Mouse (Mus musculus): ENCODE results near the gene Paip2b. TPM values are rescaled to one million over a fixed set of nuclear protein-coding genes. Genes with fewer than 3 reads are reported as not detected.

The Paip2b gene
- polyA plus RNA-seq (2015; fragmentation: Nextera tagmentation; extraction: Ambion mirVana), result 2.9 and 3.7 TPM in 2 replicates

- peak within 1 kb of the TSS; percentile 59 for H3K4me3 ChIP-seq (ENCODE audit: low read depth, low read length)
- peaks cover 9% of the 10 kb centered on the region for H3K4me1 ChIP-seq (ENCODE audit: insufficient read depth)
- DNase-seq (peak; percentile 97), ATAC-seq (peak; percentile 97)
- 0 out of 2 replicates have a peak, but pooled peaks cover 2% of the 10 kb centered on the region for H3K36me3 ChIP-seq (replicated peaks; ENCODE audit: insufficient read depth, low read length)
- H3K9me3 ChIP-seq (ENCODE audit: low read length), result no peaks in the 10 kb centered on the region
- peak; percentile 84 for TF ChIP-seq EP300 (IDR thresholded peaks at IDR 0.05; ENCODE audit: low read depth)
- peak; percentile 44 for TF ChIP-seq CTCF (IDR thresholded peaks at IDR 0.05; ENCODE audit: low read depth)
- peak within 1 kb of the TSS; percentile 72 for H3K9ac ChIP-seq (replicated peaks)
- WGBS (ENCODE audit: insufficient replicate concordance), result under 1% methylated on average over 31 of the region's 37 CpGs
- peak within 1 kb of the TSS; percentile 86 for H3K27ac ChIP-seq (ENCODE audit: low read depth)
- peak within 1 kb of the TSS; percentile 90 for H3K4me2 ChIP-seq (ENCODE audit: low read depth, low read length)
- no peaks in the 10 kb centered on the region for H3K27me3 ChIP-seq (ENCODE audit: insufficient read depth, low read length)
Measured at GRCm38 (mm10) chr6:83831606-83832123, at the start of gene Paip2b. Gene Paip2b, minus strand, starts transcription at chr6:83831741.

DNA sequence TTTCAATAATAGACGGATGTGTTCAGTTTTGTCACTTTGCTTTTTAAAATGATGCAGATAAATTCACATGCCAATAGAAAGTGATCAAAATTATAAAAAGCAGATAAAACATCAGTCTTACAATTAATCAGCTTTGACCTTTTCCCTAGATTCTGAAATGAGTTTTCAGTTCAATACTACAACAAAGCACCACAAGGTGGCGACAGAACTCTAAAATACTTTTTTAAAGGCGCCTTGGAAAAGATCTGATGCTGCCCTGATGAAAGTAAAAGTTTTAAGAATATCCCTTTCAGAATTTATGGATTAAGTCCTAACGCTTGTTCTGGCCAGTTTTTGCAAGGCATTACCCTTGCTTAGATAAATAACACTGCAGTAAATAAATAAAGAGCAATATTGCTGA lies 48.3 kb upstream of the Paip2b start:
- no peaks in the 10 kb centered on the region for H3K36me3 ChIP-seq (replicated peaks; ENCODE audit: insufficient read depth, low read length)
- H3K4me3 ChIP-seq (ENCODE audit: low read depth, low read length), result no peak overlapping the region
- 5% methylated on average over 4 of the region's 4 CpGs for WGBS (ENCODE audit: insufficient replicate concordance)
- no peaks in the 10 kb centered on the region for H3K9me3 ChIP-seq (ENCODE audit: low read length)
- H3K4me2 ChIP-seq (ENCODE audit: low read depth, low read length), result no peak overlapping the region
- H3K9ac ChIP-seq (replicated peaks), result no peak overlapping the region
- H3K4me1 ChIP-seq (ENCODE audit: insufficient read depth), result no peaks in the 10 kb centered on the region
- peak; percentile 70 for TF ChIP-seq CTCF (IDR thresholded peaks at IDR 0.05; ENCODE audit: low read depth)
- no peak for TF ChIP-seq EP300 (IDR thresholded peaks at IDR 0.05; ENCODE audit: low read depth)
- no peaks in the 10 kb centered on the region for H3K27me3 ChIP-seq (ENCODE audit: insufficient read depth, low read length)
- ATAC-seq (no peak), DNase-seq (peak; percentile 33)
- H3K27ac ChIP-seq (ENCODE audit: low read depth), result no peak overlapping the region

DNA sequence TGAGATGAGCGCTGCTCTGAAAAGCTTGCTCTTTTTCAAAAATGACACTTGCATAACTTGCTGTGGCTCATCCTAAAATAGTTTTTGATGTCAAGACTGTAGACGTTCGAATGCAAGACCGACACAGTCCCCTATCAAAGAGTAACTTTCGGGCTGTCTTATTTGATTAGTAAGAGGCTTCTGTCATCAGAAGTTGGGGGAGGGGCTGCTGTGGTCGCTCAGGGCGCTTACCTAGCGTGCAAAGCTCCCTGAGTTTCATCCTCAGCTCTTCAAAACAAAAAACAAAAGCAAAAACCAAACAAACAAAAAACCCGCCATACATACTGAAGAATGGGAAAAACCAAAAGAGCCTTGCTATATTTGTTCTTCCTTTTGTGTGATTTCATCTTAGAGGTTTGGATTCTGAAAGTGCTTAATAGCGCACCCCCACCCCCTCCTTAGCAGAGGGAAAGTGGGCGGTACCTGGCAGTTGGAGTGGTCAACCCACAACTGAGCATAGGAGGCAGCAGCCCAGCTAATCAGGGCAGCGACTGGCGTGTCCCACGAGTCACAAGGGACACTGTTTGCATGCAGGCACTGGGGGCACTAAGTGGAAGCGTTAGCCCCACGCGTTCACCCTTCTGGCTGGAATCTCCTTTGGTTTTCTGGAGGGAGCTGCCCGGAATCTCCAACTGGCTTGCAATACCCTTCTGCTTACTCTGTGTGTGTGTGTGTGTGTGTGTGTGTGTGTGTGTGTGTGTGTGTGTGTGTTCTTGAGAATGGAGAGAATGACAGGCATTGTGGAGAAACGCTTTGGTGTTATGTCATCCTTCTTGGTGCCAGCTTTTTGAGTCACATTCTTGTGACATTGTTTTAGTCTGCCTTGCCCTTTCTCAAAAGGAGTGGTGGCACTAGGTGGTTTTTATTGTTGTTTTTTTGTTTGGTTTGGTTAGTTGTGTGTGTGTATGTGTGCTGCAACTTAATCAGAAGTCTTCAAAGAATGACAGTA lies 36.4 kb upstream of the Paip2b start:
- H3K27ac ChIP-seq (ENCODE audit: low read depth), result no peak overlapping the region

GRCm38 (mm10) chr6:83866954-83867597 lies 35.5 kb upstream of the Paip2b start, which contains the start of gene Zfp638:
Gene Zfp638, plus strand, starts transcription at chr6:83867109.
- WGBS (ENCODE audit: insufficient replicate concordance), result under 1% methylated on average over 49 of the region's 50 CpGs
- Histone ChIP-seq H3K4me2 (ENCODE audit: low read depth, low read length) (peak within 1 kb of the TSS; percentile 97), H3K9ac (replicated peaks) (peak within 1 kb of the TSS; percentile 52), H3K27ac (ENCODE audit: low read depth) (no peak within 1 kb of the TSS), H3K9me3 (ENCODE audit: low read length) (no peaks in the 10 kb centered on the region), H3K4me1 (ENCODE audit: insufficient read depth) (0 out of 2 replicates have a peak, but pooled peaks cover 5% of the 10 kb centered on the region), H3K27me3 (ENCODE audit: insufficient read depth, low read length) (no peaks in the 10 kb centered on the region), H3K36me3 (replicated peaks; ENCODE audit: insufficient read depth, low read length) (no peaks in the 10 kb centered on the region), H3K4me3 (ENCODE audit: low read depth, low read length) (peak within 1 kb of the TSS; percentile 60)
- ATAC-seq, result peak; percentile 96
- TF ChIP-seq EP300 (IDR thresholded peaks at IDR 0.05; ENCODE audit: low read depth) (no peak), CTCF (IDR thresholded peaks at IDR 0.05; ENCODE audit: low read depth) (no peak)
- DNase-seq, result peak; percentile 95

More for the DNA sequence above, 36.4 kb upstream of the Paip2b start:
- no peaks in the 10 kb centered on the region for H3K36me3 ChIP-seq (replicated peaks; ENCODE audit: insufficient read depth, low read length)
- WGBS (ENCODE audit: insufficient replicate concordance), result 1% methylated on average over 19 of the region's 19 CpGs
- DNase-seq (peak; percentile 52), ATAC-seq (peak; percentile 46; the same call in 1 of the 2 replicates)
- no peaks in the 10 kb centered on the region for H3K27me3 ChIP-seq (ENCODE audit: insufficient read depth, low read length)
- TF ChIP-seq EP300 (IDR thresholded peaks at IDR 0.05; ENCODE audit: low read depth), result no peak
- 0 out of 2 replicates have a peak, but pooled peaks cover 5% of the 10 kb centered on the region for H3K4me1 ChIP-seq (ENCODE audit: insufficient read depth)
- peak overlapping the region; percentile 97 for H3K4me2 ChIP-seq (ENCODE audit: low read depth, low read length)
- H3K9ac ChIP-seq (replicated peaks), result peak overlapping the region; percentile 52
- no peaks in the 10 kb centered on the region for H3K9me3 ChIP-seq (ENCODE audit: low read length)
- H3K4me3 ChIP-seq (ENCODE audit: low read depth, low read length), result peak overlapping the region; percentile 60

- Histone ChIP-seq H3K27me3 (ENCODE audit: insufficient read depth, low read length) (no peaks in the 10 kb centered on the region), H3K27ac (ENCODE audit: low read depth) (no peak overlapping the region), H3K4me2 (ENCODE audit: low read depth, low read length) (peak overlapping the region; percentile 97), H3K9ac (replicated peaks) (no peak overlapping the region), H3K4me1 (ENCODE audit: insufficient read depth) (0 out of 2 replicates have a peak, but pooled peaks cover 5% of the 10 kb centered on the region), H3K4me3 (ENCODE audit: low read depth, low read length) (no peak overlapping the region), H3K36me3 (replicated peaks; ENCODE audit: insufficient read depth, low read length) (no peaks in the 10 kb centered on the region), H3K9me3 (ENCODE audit: low read length) (no peaks in the 10 kb centered on the region)
- 28% methylated on average over 4 of the region's 4 CpGs for WGBS (ENCODE audit: insufficient replicate concordance)
- TF ChIP-seq EP300 (IDR thresholded peaks at IDR 0.05; ENCODE audit: low read depth), result no peak
- TF ChIP-seq CTCF (IDR thresholded peaks at IDR 0.05; ENCODE audit: low read depth), result no peak
- ATAC-seq, result no peak
- no peak for DNase-seq
Measured at GRCm38 (mm10) chr6:83866423-83866822, 34.9 kb upstream of the Paip2b start.
